8 mouse cellular contexts compared by ENCODE assay signal in genomic region chr11:79711766-79712369, GRCm38 (mm10).
DNase-seq lines count a peak whose midpoint lies in the region; ATAC-seq and TF ChIP-seq lines count a peak whose summit lies in the region.

No protein-coding gene starts in this region.

- H3K27me3 ChIP-seq in embryonic facial prominence, embryonic 10.5 days (replicated peaks; ENCODE audit: low read depth, poor library complexity, severe bottlenecking): peaks cover 80% of the 10 kb centered on the region
- H3K27me3 ChIP-seq in liver, embryonic 13.5 days: peaks cover 79% of the 10 kb centered on the region

- peak overlapping the region; percentile 86 for H3K4me2 ChIP-seq in liver, embryonic 13.5 days

- DNase-seq in ovary, postnatal 36 days (ENCODE audit: low spot score): peak; percentile 36
- no peak for DNase-seq in ovary, adult 18-20 months (ENCODE audit: low spot score)
- peak; percentile 59 for DNase-seq in embryonic facial prominence, embryonic 10.5 days (ENCODE audit: low spot score)
- peak; percentile 43 to 51 for DNase-seq in heart, postnatal 10 days
- DNase-seq in liver, embryonic 13.5 days: no peak

- TF ChIP-seq POLR2A in olfactory bulb, adult 2 months (IDR thresholded peaks at IDR 0.05; ENCODE audit: insufficient read depth, low read depth, low read length): no peak

- H3K4me3 ChIP-seq in embryonic facial prominence, embryonic 10.5 days: peak overlapping the region; percentile 62
- H3K4me3 ChIP-seq in liver, embryonic 13.5 days (replicated peaks): peak overlapping the region; percentile 62
- H3K4me3 ChIP-seq in olfactory bulb, adult 2 months (ENCODE audit: insufficient read depth, low read depth, low read length): peak overlapping the region; percentile 78

- no peak for ATAC-seq in liver, embryonic 13.5 days (ENCODE audit: low read depth)
- no peak for ATAC-seq in erythroid progenitor cell, adult 5-6 weeks (replicated peaks; ENCODE audit: low FRiP score, poor library complexity, severe bottlenecking)
- ATAC-seq in cerebellum, adult (ENCODE audit: insufficient number of reproducible peaks, low FRiP score, low TSS enrichment): no peak

- TF ChIP-seq CTCF in olfactory bulb, adult 2 months (IDR thresholded peaks at IDR 0.05; ENCODE audit: insufficient read depth, low read depth, low read length): no peak

- intact Hi-C loops in heart, postnatal 10 days (cut with DNase I): loop anchor here (1.0 to 2.0 kb wide), 2 partner anchors 81 to 208 kb away; no protein-coding TSS in a partner anchor

- no peaks in the 10 kb centered on the region for H3K9me3 ChIP-seq in embryonic facial prominence, embryonic 10.5 days
- H3K9me3 ChIP-seq in liver, embryonic 13.5 days (replicated peaks): no peaks in the 10 kb centered on the region

- H3K9ac ChIP-seq in liver, embryonic 13.5 days: peak overlapping the region; percentile 54

- WGBS in embryonic facial prominence, embryonic 10.5 days: 3% methylated on average over 46 of the region's 46 CpGs
- WGBS in liver, embryonic 13.5 days (ENCODE audit: insufficient replicate concordance): 2% methylated on average over 46 of the region's 46 CpGs
- 3% methylated on average over 46 of the region's 46 CpGs for WGBS in olfactory bulb, adult 2 months

- H3K27ac ChIP-seq in embryonic facial prominence, embryonic 10.5 days (replicated peaks): peak overlapping the region; percentile 76
- H3K27ac ChIP-seq in liver, embryonic 13.5 days: no peak overlapping the region
- no peak overlapping the region for H3K27ac ChIP-seq in olfactory bulb, adult 2 months (ENCODE audit: insufficient read depth, low read depth, low read length)

- peaks cover 52% of the 10 kb centered on the region for H3K4me1 ChIP-seq in embryonic facial prominence, embryonic 10.5 days
- H3K4me1 ChIP-seq in liver, embryonic 13.5 days (replicated peaks): peaks cover 33% of the 10 kb centered on the region
- H3K4me1 ChIP-seq in olfactory bulb, adult 2 months (ENCODE audit: control insufficient read depth, insufficient read depth, low read length): peaks cover 11% of the 10 kb centered on the region

- no peaks in the 10 kb centered on the region for H3K36me3 ChIP-seq in embryonic facial prominence, embryonic 10.5 days (replicated peaks)
- H3K36me3 ChIP-seq in liver, embryonic 13.5 days: no peaks in the 10 kb centered on the region

Comparison
In these comparisons a context has a peak if more than half of its experiments do, and no peak if none do; other contexts are left out.
1. DNase-seq: peak in ovary, postnatal 36 days (single experiment), embryonic facial prominence, embryonic 10.5 days (single experiment) and heart, postnatal 10 days (2 of 2); none in ovary, adult 18-20 months (single experiment) and liver, embryonic 13.5 days (single experiment).
2. Peak in every context shown above with its lines, with median percentiles within 50 percentile points of each other: H3K4me3 ChIP-seq.